Mouse (Mus musculus) neural tube, embryonic 13.5 days (tissue): ENCODE results near the gene Olfr545. TPM values are rescaled to one million over a fixed set of nuclear protein-coding genes. Genes with fewer than 3 reads are reported as not detected.
"Not testable (repeated sequence)": the region's sequence is repeated elsewhere in the genome, so short reads cannot be mapped to it uniquely, and the experiment has no call there.

Source experiments
- ATAC-seq: fragments of 200-750 bp; cut with Nextera tagmentation; 2 replicates; pipeline ENCODE4 v1.8.0; 2017; ENCODE audit warnings: low read depth, mild to moderate bottlenecking, moderate TSS enrichment, moderate library complexity
- H3K27ac ChIP-seq: fragments of 300-500 bp; sonication (generic); replicated peaks from 2 replicates; pipeline ENCODE4 v1.5.1; 2015; ENCODE audit warnings: moderate library complexity, mild to moderate bottlenecking, inconsistent platforms
- H3K27me3 ChIP-seq: fragments of 300-500 bp; sonication (generic); 2 replicates; pipeline ENCODE4 v1.6.1; 2015; ENCODE audit warnings: mild to moderate bottlenecking, inconsistent platforms
- H3K36me3 ChIP-seq: fragments of 300-500 bp; sonication (generic); 2 replicates; pipeline ENCODE4 v1.6.1; 2015; ENCODE audit warnings: mild to moderate bottlenecking, inconsistent platforms
- H3K4me1 ChIP-seq: fragments of 300-500 bp; sonication (generic); replicated peaks from 2 replicates; pipeline ENCODE4 v1.6.1; 2015; ENCODE audit warnings: inconsistent platforms
- H3K4me2 ChIP-seq: fragments of 300-500 bp; sonication (generic); 2 replicates; pipeline ENCODE4 v1.6.1; 2015; ENCODE audit warnings: inconsistent platforms, mild to moderate bottlenecking, moderate library complexity
- H3K4me3 ChIP-seq: fragments of 300-500 bp; sonication (generic); 2 replicates; pipeline ENCODE4 v1.5.1; 2015; ENCODE audit warnings: mild to moderate bottlenecking, inconsistent platforms
- H3K9ac ChIP-seq: fragments of 300-500 bp; sonication (generic); 2 replicates; pipeline ENCODE4 v1.6.1; 2015; ENCODE audit warnings: moderate library complexity, mild to moderate bottlenecking, inconsistent platforms
- H3K9me3 ChIP-seq: fragments of 300-500 bp; sonication (generic); 2 replicates; pipeline ENCODE4 v1.6.1; 2016; ENCODE audit warnings: inconsistent platforms
- WGBS: fragments of 180-500 bp; shearing (Covaris S2); methylation state at CpG from one replicate; pipeline ENCODE4 v1.1.7; 2015; 5-methylcytosine and 5-hydroxymethylcytosine counted together
- polyA plus RNA-seq: library from polyadenylated mRNA; unstranded; fragments of >200 nt; fragmentation: Nextera tagmentation; extraction: Ambion mirVana; gene quantifications from 2 replicates; pipeline ENCODE4 v1.2.1, GENCODE M21; 2015

Olfr545 gene
- polyA plus RNA-seq, 1 experiment from 2014 or later: 0.38 TPM

DNA sequence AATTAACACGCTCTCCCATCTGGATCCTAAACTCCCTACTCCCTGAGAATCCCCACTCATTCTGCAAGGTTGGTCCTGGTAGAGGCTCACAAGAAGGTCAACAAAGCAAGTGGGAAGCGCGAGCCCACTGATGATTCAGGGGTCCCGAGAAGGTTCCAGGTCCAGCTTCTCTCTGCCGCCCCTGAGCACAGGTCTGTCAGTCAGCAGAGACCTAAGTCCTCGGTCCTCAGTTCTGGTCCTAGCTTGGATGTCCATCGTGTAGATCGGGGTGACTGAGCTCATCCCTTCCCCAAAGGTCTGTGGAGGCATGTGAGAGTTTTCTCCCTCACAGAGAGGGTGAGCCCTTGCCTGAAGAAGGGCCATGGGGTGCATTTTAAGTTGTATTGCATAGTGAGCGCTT, 8.7 kb upstream of the Olfr545 start:
- H3K4me2 ChIP-seq: no peak overlapping the region
- 0 out of 2 replicates have a peak, but pooled peaks cover 4% of the 10 kb centered on the region for H3K4me1 ChIP-seq
- no peaks in the 10 kb centered on the region for H3K27me3 ChIP-seq
- H3K4me3 ChIP-seq: no peak overlapping the region
- H3K36me3 ChIP-seq: no peaks in the 10 kb centered on the region
- no peak overlapping the region for H3K27ac ChIP-seq
- H3K9ac ChIP-seq: no peak overlapping the region
- no peak for ATAC-seq
- H3K9me3 ChIP-seq: no peaks in the 10 kb centered on the region
- WGBS: 88% methylated on average over 9 of the region's 9 CpGs

DNA sequence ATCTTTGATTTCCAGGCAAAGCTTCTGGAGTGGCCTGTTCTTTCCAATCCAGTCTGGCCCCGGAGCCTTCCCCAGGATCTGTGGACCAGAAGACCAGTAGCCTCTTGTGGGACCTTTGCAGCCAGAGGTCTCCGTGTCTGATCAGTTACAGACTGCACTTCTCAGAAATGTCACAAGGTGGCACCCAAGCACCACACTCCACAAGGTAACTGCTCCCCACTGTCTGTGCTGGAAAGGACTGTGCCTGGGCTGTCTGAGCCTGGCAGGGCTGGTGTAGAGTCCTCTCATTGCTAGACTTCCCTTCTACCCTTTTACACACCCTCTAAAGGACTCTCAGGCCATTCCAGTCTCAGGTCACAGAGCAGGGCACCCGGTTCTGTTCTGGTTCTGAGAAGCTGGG, 7.5 kb upstream of the Olfr545 start:
- Histone ChIP-seq H3K27ac (no peak overlapping the region), H3K9ac (no peak overlapping the region), H3K4me2 (no peak overlapping the region), H3K4me1 (no peaks in the 10 kb centered on the region), H3K27me3 (no peaks in the 10 kb centered on the region), H3K9me3 (no peaks in the 10 kb centered on the region), H3K4me3 (no peak overlapping the region), H3K36me3 (no peaks in the 10 kb centered on the region)
- peak; percentile 85 for ATAC-seq
- 56% methylated on average over 3 of the region's 3 CpGs for WGBS

DNA sequence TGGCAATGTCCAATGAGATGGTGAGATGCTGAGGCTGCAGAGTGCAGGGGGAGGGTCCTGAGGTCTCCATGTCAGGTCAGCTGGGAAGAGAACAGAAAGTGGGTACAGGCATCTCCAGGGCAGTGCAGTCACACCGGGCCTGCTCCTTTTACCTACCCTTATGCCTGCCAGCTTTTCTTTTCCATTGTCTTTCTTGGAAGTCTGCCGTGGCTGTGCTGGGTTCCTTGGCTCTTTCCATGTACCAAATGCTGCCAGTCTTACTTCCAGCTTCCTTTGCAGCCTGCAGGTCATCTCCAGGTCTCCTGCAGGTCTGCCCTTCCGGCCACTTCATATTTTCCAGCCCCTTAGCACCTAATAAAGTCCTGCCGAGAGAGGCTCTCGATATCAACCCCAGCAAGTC, 2.6 kb upstream of the Olfr545 start:
- no peak overlapping the region for H3K4me3 ChIP-seq
- no peak for ATAC-seq
- H3K36me3 ChIP-seq: no peaks in the 10 kb centered on the region
- no peaks in the 10 kb centered on the region for H3K27me3 ChIP-seq
- no peak overlapping the region for H3K4me2 ChIP-seq
- 87% methylated on average over 5 of the region's 5 CpGs for WGBS
- H3K9me3 ChIP-seq: no peaks in the 10 kb centered on the region
- H3K4me1 ChIP-seq: no peaks in the 10 kb centered on the region
- no peak overlapping the region for H3K9ac ChIP-seq
- no peak overlapping the region for H3K27ac ChIP-seq

DNA sequence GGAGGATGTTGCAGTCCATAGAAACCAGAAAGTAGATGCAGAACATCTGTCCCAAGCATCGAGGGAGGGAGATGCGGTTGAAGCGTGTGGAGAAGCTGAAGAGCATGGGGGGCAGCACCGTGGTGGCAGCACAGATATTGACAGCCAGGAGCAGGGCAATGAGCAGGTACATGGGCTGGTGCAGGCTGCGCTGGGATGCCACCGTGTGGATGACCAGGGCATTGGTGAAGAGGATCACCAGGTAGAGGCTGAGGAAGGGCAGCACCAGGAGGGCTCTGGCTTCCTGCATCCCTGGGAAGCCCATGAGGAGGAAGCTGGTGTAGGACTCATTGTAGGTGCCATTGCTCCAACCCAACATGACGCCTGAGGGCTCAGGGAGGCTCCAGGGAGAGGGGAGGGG, 5.0 kb downstream of the Olfr545 start:
- 60% methylated on average over 7 of the region's 7 CpGs for WGBS
- not testable (repeated sequence) for H3K4me2 ChIP-seq, H3K4me1 ChIP-seq, H3K27me3 ChIP-seq, H3K9me3 ChIP-seq, H3K4me3 ChIP-seq, H3K27ac ChIP-seq, H3K36me3 ChIP-seq, H3K9ac ChIP-seq, ATAC-seq

DNA sequence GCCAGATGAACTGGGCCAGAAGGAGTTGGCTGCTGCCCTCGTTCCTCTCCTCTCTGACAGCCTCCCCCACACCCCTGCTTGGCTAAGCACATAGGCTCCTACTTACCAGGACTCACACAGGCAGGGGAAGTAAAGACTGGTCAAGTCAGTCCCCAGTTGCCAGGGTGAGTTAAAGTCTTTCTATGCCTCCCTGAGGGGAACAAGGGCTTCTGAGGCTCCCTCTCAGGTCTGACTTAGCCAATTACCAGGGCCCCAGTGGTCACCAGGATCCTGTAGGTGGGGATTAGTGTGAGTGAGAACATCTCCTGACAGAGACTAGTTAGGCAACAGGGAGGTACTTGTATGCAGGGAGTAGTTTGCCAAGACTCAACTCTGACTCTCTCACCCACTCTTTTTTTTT, 11.2 kb downstream of the Olfr545 start, which contains the start of gene Olfr544:
Gene Olfr544, minus strand, starts transcription at position 153 of the 400 bp plus-strand sequence.
- WGBS: 71% methylated on average over 1 of the region's 1 CpGs
- Histone ChIP-seq H3K4me3 (no peak within 1 kb of the TSS), H3K9ac (no peak within 1 kb of the TSS), H3K27ac (no peak within 1 kb of the TSS), H3K36me3 (no peaks in the 10 kb centered on the region), H3K9me3 (no peaks in the 10 kb centered on the region), H3K4me2 (no peak within 1 kb of the TSS), H3K4me1 (no peaks in the 10 kb centered on the region), H3K27me3 (no peaks in the 10 kb centered on the region)
- no peak for ATAC-seq

DNA sequence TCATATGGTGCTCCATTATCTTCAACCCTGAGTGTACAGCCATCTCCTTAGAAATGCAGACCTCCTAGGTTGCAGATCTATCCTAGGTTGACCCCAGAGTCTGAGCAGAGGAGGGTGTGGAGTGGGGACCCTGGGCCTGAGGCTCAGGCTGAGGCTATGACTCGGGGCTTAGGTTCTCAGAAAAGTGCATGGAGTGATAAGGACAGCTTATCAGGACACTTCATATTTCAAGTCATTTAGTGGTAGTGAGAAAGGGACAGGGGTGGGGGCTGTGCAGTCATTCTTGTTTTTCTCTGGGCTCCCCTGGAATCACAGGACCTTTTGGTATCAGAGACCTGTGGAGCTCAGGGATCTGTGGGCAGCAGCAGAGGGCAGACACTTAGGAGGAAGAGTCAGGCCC, 13.3 kb downstream of the Olfr545 start:
- H3K27me3 ChIP-seq: no peaks in the 10 kb centered on the region
- H3K4me3 ChIP-seq: no peak overlapping the region
- H3K4me2 ChIP-seq: no peak overlapping the region
- 93% methylated on average over 1 of the region's 1 CpGs for WGBS
- no peak overlapping the region for H3K9ac ChIP-seq
- no peaks in the 10 kb centered on the region for H3K9me3 ChIP-seq
- H3K4me1 ChIP-seq: no peaks in the 10 kb centered on the region
- ATAC-seq: no peak
- H3K36me3 ChIP-seq: no peaks in the 10 kb centered on the region
- H3K27ac ChIP-seq: no peak overlapping the region

DNA sequence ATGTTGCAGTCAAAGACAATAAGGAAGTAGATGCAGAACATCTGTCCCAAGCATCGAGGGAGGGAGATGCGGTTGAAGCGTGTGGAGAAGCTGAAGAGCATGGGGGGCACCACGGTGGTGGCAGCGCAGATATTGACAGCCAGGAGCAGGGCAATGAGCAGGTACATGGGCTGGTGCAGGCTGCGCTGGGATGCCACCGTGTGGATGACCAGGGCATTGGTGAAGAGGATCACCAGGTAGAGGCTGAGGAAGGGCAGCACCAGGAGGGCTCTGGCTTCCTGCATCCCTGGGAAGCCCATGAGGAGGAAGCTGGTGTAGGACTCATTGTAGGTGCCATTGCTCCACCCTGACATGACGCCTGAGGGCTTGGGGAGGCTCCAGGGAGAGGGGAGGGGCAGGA, 14.6 kb downstream of the Olfr545 start:
- H3K27ac ChIP-seq, H3K4me2 ChIP-seq, H3K4me1 ChIP-seq, H3K9me3 ChIP-seq, ATAC-seq, H3K9ac ChIP-seq, H3K4me3 ChIP-seq, H3K36me3 ChIP-seq, H3K27me3 ChIP-seq: not testable (repeated sequence)
- 75% methylated on average over 6 of the region's 8 CpGs for whole genome bisulfite sequencing

DNA sequence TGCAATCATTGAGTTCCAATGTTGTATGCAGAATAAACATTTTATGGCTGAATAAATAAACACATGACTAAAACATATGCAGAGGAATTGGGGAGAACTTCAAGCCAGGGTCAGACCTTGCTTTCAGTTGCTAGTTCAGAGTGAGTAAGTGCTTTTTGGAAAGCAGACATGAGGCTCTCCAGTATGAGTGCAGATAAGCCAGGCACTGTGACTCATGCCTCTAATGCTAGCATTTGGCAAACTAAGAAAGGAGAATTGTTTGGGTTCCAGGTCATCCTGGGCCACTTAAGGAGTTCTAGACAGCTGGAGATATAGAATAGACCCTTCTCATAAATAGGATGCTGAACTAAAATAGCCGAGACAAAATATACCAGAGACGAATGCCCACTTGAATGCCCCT, 15.7 kb downstream of the Olfr545 start:
- Histone ChIP-seq H3K27me3 (no peaks in the 10 kb centered on the region), H3K27ac (no peak overlapping the region), H3K4me2 (no peak overlapping the region), H3K36me3 (no peaks in the 10 kb centered on the region), H3K4me3 (no peak overlapping the region), H3K4me1 (no peaks in the 10 kb centered on the region), H3K9me3 (no peaks in the 10 kb centered on the region), H3K9ac (no peak overlapping the region)
- ATAC-seq: no peak
- 95% methylated on average over 2 of the region's 2 CpGs for WGBS

DNA sequence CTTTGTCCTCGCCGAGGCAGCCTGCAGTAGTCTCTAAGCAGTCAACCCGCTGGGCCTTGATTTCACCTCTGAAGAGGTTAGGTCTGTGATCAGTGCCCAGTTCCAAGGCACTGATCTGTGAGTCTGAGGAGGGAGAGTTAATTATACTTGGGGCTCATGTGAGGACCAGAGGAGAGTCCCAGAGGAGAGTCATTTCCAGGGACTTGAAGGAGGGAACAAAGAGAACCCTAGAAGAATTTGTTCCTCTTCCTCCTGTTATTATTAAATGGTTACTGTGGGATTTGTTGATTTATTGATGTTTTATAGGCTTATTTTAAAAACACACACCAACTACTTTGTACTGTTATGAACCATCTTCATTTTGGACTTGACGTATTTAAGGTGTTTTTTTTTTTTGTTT, 17.8 kb downstream of the Olfr545 start, which contains the start of gene Olfr543:
Gene Olfr543, minus strand, starts transcription at position 101 of the 400 bp plus-strand sequence.
- H3K9ac ChIP-seq: no peak within 1 kb of the TSS
- H3K27ac ChIP-seq: no peak within 1 kb of the TSS
- no peaks in the 10 kb centered on the region for H3K36me3 ChIP-seq
- no peak for ATAC-seq
- no peaks in the 10 kb centered on the region for H3K27me3 ChIP-seq
- 97% methylated on average over 4 of the region's 4 CpGs for WGBS
- H3K4me3 ChIP-seq: no peak within 1 kb of the TSS
- H3K9me3 ChIP-seq: no peaks in the 10 kb centered on the region
- no peaks in the 10 kb centered on the region for H3K4me1 ChIP-seq
- no peak within 1 kb of the TSS for H3K4me2 ChIP-seq

DNA sequence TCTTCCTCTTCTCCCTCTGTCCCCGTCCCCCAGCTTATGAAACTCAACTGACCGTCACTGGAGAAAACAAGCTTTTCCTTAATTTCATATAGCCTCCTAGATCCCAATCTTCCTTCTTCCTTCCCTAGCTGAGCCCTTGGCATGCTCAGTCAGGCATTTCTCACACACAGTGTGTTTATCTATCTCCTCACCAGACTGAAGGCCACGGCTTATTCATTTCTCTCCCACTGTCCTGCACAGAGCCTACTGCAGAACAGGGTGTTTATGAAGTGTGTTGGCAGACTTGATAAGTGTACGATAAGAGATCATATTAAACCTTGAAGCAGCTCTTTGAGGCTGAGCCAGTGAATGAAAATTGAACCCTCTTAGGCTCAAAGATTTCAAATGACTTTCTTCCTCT, 18.6 kb downstream of the Olfr545 start:
- Histone ChIP-seq H3K9ac (no peak overlapping the region), H3K4me3 (no peak overlapping the region), H3K9me3 (no peaks in the 10 kb centered on the region), H3K4me1 (no peaks in the 10 kb centered on the region), H3K36me3 (no peaks in the 10 kb centered on the region), H3K27me3 (no peaks in the 10 kb centered on the region), H3K4me2 (no peak overlapping the region), H3K27ac (no peak overlapping the region)
- no peak for ATAC-seq
- WGBS: 92% methylated on average over 4 of the region's 4 CpGs

DNA sequence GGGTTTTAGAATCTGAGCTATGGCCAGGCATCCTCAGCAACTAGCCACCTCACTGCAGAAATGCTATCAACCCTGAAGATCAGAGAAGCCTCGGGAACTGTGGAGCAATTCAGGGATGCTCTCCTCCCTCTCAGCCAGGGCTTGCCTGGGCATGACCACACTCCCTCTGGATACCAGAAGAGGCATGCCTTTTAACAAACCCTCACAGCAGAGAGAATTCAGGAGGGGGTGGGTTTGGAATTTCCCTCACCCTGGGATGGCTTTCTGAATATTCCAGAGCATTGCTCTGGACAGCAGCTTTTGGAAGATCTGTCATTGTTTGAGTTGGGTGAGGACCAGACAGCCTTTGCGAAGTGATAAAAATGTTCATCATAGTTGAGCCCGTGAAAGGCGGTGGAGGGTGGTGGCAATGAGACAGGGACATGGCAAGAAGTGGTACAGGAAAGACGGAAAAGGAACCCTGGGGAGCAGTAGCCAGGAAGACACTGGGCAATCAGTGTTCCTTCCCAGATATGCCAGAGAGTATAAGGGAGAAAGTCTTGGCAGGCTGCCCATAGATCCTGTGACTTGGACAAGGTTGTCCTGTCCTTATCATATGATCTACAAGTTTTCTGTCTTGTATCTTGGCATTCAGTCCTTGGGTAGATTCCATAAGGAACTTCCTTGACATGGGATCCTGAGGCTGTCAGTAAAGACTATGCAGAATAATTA, 19.9 kb downstream of the Olfr545 start:
- Histone ChIP-seq H3K9ac (no peak overlapping the region), H3K4me3 (no peak overlapping the region), H3K36me3 (peaks cover 4% of the 10 kb centered on the region; the same call in 1 of the 2 replicates), H3K9me3 (no peaks in the 10 kb centered on the region), H3K27ac (no peak overlapping the region), H3K4me2 (no peak overlapping the region), H3K27me3 (no peaks in the 10 kb centered on the region), H3K4me1 (no peaks in the 10 kb centered on the region)
- ATAC-seq: no peak
- 69% methylated on average over 5 of the region's 5 CpGs for WGBS

DNA sequence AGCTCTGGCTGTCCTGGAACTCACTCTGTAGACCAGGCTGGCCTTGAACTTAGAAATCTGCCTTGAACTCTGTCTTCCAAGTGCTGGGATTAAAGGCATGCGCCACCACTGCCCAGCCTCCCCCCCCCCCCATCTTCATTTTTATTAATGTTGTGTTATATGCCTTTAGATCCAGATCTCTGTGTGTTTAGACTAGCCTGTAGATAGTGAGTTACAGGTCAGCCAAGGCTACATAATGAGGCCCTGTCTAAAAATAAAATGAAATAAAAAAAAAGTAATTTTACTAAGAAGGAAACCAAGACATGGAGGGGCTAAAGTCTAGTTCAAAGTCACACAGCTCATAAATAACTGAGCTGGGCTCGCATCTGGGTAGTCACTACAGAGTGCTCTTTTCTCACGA, 20.4 kb downstream of the Olfr545 start:
- WGBS: 74% methylated on average over 3 of the region's 3 CpGs
- Histone ChIP-seq H3K27me3 (no peaks in the 10 kb centered on the region), H3K4me3 (no peak overlapping the region), H3K9me3 (no peaks in the 10 kb centered on the region), H3K9ac (no peak overlapping the region), H3K36me3 (peaks cover 4% of the 10 kb centered on the region; the same call in 1 of the 2 replicates), H3K27ac (no peak overlapping the region), H3K4me1 (no peaks in the 10 kb centered on the region), H3K4me2 (no peak overlapping the region)
- no peak for ATAC-seq

DNA sequence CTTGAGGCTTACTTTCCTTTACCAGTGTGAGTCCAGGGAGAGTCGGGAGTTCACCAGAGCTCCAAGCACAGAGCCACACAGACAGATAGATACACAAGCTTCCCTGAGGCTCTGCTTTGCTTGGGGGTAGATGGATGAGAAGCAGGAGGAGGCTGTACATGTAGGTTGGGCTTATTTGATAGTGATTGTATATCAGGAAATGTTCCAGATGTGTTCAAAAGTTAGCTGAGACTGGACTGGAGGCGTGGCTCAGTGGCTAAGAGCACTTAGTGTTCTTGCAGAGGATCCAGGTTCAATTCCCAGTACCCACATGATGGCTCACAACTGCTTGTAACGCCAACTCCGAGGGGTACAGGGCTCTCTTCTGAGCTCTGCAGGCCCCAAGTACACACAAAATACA, 20.9 kb downstream of the Olfr545 start:
- Histone ChIP-seq H3K9me3 (no peaks in the 10 kb centered on the region), H3K36me3 (peaks cover 4% of the 10 kb centered on the region; the same call in 1 of the 2 replicates), H3K27ac (no peak overlapping the region), H3K4me2 (no peak overlapping the region), H3K4me3 (no peak overlapping the region), H3K9ac (no peak overlapping the region), H3K4me1 (no peaks in the 10 kb centered on the region), H3K27me3 (no peaks in the 10 kb centered on the region)
- WGBS: 88% methylated on average over 4 of the region's 4 CpGs
- no peak for ATAC-seq
